Mouse (Mus musculus): ENCODE data around the gene 6720489N17Rik. TPM values are rescaled to one million over a fixed set of nuclear protein-coding genes. Genes with fewer than 3 reads are reported as not detected.

6720489N17Rik gene
- polyA plus RNA-seq, 1 experiment: 1.7 TPM

Other genes with a start within 250 kb of the 6720489N17Rik start
- gene Gm3604, start 241.0 kb downstream of the 6720489N17Rik start, polyA plus RNA-seq (2012; rRNA removed): 0.46 and 0.80 TPM in 2 replicates
- gene Gm49359, start 157.3 kb downstream of the 6720489N17Rik start, polyA plus RNA-seq (2012; rRNA removed): 5.6 and 5.7 TPM in 2 replicates
- gene Zfp935, start 65.7 kb downstream of the 6720489N17Rik start, polyA plus RNA-seq (2012; rRNA removed): not detected in 2 replicates
- gene Zfp934, start 53.0 kb downstream of the 6720489N17Rik start, polyA plus RNA-seq (2012; rRNA removed): 6.3 and 6.9 TPM in 2 replicates
- gene Platr25, start 136.5 kb upstream of the 6720489N17Rik start, polyA plus RNA-seq (2012; rRNA removed): 7.2 and 7.6 TPM in 2 replicates
- 2.9 and 3.9 TPM in 2 replicates for gene Gm5141, start 161.6 kb upstream of the 6720489N17Rik start, polyA plus RNA-seq (2012; rRNA removed)
- gene Fbp2, start 234.2 kb upstream of the 6720489N17Rik start, polyA plus RNA-seq (2012; rRNA removed): not detected in 2 replicates

All from cerebellum, adult 2 months (tissue).